Mouse (Mus musculus) heart, postnatal 10 days (tissue): ENCODE results near the gene Dip2c. TPM values are rescaled to one million over a fixed set of nuclear protein-coding genes. Genes with fewer than 3 reads are reported as not detected.

Experiments
- DNase-seq, 2 experiments: peaks; one replicate each; pipeline ENCODE4 v3.0.0; 2021
- intact Hi-C: fragments of 180-260 bp; cut with DNase I; formaldehyde crosslinking; loops from one replicate; pipeline ENCODE4 v1.15.1; 2025
- total RNA-seq, 2 experiments: library from RNA; stranded (reverse); gene quantifications; 2 replicates each; pipeline ENCODE4 v1.2.3; 2021

Dip2c gene
- total RNA-seq, 2 experiments from 2014 or later = 53.8 to 62.2 TPM

DNA sequence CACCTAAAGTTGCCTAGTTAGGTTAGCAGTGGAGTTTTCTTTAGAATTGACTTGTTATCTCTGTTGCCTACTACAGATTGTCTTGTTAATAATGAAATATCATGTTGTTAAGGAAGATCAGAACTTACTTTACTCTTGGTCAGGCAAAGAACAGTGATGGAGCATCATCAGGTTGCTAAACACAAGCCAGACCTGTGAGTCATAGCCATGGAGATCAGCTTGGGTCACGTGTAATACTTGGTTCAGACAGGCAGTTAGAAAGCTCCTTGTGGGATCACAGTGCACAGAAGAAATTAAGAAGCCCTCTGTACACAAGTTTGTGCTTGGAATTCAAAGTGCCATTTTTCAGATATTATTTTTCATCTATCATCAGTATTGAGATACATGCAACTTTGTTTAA, 48.9 kb downstream of the Dip2c start:
- DNase-seq = no peak
- intact Hi-C loops = no loop called here

DNA sequence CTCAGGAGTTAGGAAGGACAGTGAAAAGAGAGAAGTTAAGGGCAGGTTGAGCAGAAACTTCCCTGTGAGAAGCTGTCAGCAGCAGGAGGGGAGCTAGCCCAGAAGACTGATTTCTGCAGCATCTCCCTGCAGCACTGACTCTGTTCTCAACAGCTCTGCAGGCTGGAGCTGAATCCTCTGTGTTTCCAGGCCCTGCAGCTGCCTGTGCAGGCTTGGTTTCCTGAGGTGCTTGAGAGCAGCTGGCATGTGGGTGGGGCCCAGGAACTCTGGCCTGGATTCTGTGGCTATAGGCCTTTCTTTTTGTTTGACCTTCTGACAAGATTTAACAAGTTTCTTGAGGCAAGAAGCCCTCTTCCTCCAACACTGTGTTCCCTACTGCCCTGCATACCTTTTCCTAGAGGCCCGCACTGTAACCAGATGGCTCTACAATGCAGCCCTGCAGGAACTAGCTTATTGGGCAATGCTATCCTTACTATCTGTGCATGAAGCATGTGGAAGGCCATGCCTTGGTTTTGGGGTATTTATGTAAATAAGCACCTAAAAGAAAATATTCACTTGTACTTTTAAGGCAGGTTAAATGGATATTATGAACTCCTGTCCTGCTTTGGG, 53.1 kb downstream of the Dip2c start:
- intact Hi-C loops = no loop called here
- peak in 1 of 2 experiments; percentile 40 for DNase-seq

DNA sequence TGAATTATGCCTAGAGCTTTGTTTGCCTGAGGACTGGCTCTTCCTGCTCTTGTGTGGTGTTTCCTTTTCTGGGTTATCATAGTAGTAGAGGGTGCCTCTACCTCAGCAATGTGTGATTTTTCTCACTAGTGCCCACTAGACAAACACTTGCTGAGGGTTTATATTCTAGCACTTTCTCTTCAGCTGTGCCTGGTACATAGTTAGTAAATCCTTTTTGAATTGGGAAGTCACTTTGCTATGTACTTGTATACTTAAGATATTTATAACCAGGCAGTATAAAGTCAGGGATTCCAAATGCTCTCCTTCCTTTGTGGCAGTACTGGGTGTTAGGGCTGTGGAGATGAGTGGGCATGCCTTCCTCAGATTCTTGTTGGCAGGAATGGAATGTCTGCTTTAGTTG, 56.9 kb downstream of the Dip2c start:
- no peak for DNase-seq
- intact Hi-C loops = no loop called here

DNA sequence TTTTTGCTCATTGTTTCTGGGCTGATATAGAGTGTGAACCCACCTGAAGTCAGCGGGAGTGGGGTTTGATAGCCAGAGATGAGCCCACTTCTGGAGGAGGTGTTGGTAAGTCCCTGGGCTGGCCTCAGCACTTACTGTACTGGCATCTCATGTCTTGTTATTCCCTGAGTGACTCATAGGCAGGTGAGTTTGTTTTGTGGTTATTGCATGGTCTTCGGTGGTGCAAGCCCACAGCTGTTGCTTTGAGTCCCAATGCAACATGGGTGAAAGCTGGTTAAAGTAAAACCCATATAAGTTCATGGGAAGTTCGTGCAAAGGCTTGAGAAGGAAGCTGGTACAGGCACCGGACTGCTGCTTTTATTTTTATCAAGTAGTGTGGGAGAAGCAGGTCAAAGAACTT, 64.0 kb downstream of the Dip2c start:
- DNase-seq = no peak
- intact Hi-C loops = no loop called here

DNA sequence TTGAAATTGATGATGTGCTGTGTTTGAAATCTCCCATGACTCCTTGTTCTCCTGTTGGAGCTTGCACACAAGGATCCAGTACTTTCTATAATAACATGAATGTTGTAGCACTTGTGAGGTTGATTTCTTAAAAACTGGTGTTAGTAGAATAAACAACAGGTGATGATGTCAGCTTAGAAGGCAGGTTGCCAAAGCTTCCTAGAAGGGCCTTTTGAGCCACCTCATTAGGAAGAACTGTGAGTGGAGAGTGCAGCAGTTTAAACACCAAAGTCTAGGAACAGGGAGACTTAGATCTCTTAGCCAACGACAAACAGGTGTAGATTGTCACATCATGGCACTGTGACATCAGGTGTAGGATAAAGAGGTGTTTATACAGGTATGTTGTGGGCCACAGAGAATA, 66.4 kb downstream of the Dip2c start:
- intact Hi-C loops = no loop called here
- DNase-seq = no peak

DNA sequence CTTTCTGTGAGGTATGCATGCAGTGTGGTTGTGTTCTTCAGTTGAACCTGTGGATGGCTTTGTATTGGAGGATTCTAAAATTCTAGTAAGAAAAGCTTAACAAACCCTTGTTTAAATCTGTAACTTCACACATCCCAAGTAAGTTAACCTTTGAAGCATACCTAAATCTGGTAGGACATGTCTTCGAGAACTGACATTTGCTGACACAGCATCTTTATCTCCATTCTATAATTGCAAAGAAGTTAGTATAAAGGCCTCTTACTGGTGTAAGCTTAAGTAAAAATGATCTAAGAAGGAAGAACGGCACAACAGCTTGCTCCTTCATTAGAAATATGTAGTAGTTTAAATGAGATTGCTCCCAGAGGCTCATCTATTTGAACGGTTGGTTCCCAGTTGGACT, 71.1 kb downstream of the Dip2c start:
- DNase-seq = no peak
- intact Hi-C loops = no loop called here

DNA sequence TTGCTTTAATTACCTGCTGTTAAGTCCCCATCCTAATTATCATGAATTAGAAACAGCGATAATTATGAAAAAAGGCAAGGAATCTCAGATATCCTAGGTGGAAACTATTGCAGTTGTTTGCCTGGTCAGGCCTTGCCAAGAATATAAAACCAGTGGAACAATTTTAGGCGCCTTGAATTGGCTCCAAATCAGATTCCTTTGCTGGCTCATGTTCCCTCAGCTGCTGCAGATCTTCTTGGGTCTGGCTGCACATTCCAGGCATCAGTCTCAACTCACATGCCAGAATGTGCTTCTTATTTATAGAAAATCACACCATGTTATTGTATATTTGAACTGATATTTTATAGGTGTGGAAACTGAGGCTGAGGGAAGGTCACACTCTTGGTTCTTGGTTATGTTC, 74.3 kb downstream of the Dip2c start:
- peak; percentile 70 to 77 for DNase-seq
- intact Hi-C loops = loop anchor here (5.0 kb wide), 2 partner anchors 73 to 92 kb away; partner anchors contain the start of gene Dip2c

DNA sequence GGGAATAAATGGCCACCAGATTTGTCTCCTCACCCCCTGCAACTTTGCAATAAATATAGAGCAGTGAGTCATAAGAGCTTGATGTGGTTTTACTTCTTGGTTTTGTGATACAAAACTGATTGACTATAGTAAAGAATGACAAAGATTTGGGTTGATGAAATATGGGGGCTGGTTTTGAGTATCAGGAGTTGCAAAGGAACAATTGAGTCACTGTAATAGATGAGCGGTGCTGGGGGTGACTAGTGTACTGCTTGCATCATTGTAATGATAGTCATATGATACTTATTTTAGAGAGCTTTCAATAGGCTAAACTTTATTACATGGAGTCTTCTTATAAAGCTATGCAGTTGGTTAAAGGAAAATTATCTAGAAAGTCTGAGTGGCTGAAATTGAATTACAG, 77.6 kb downstream of the Dip2c start:
- intact Hi-C loops = loop anchor here (5.0 kb wide), 2 partner anchors 77 to 88 kb away; partner anchors contain the start of gene Dip2c

DNA sequence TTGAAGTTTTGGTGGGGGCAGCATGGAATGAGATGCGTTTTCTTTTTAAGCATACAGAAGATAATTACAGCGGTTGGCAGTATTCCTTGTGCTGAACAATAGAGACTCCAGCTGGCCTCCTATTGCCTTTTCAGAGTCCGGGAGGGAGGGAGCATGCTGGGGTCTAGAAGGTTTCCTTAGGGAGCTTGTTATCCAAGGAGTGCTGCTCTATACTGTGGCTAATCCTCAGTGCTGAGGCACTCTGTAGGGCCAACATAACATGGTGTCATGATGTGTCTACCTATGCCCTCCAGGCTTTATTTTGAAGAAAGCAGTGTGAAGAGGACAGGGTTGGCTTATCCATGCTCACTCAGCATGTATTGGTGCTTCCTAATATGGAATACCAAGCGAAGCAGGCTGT, 79.0 kb downstream of the Dip2c start:
- intact Hi-C loops = no loop called here
- peak in 1 of 2 experiments; percentile 24 for DNase-seq

More for the DNA sequence above, 77.6 kb downstream of the Dip2c start:
- no peak for DNase-seq

DNA sequence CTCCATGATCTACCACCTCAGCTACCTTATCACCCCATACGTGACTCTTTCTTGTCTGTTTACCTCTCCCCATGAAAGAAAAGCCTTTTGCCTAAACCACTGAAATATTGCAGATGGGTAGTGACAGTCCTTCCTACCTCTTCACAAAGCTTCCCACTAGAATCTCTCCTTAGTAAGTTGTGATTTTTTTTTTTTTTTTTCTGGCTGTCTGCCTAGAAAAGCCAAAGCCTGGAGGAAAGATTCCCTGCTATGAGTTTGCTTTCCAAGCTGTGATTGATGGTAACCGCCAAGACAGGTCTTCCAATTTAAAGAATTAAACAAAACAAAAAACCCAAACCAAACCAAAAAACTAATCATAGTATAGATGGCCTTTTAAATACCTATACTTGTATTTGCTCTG, 85.1 kb downstream of the Dip2c start:
- intact Hi-C loops = no loop called here
- DNase-seq = no peak

DNA sequence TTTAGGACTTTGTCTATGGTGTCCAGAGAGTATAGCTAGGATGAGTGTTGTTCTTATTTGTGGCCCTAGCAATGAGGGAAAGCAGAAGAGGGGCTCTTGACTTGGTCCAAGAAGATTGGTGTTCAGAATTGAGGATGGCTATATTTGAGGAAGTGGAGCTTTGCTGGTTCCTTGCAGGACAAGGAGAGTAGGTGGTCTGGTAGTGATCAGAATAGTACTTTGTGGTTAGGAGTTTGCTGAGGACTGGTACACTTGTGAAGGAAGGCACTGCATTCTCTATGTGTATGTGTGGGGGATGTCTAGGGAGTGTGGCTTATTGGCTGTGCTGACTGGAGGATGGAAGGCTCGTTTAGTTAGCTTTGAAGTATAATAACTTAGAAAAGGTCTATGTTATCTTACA, 95.1 kb downstream of the Dip2c start:
- intact Hi-C loops = no loop called here
- no peak for DNase-seq

DNA sequence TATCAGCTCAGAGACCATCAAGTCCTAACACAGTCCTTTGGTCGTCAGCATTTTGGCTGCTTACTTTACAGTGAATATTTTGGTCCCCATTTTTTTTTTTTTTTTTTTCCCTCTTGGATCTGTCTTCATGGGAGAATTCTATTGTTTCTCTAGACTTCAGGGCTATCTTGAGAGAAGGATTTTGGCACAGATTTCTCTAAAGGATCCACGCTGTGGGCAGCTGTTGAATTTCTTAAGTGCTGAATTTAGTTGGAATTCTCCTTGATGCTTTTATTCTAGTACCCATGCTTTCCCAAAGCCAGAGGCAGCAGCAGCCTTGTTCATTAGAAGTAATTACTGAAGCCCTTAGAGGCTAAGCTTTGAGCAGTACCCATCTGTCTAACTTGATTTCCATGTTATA, 100.8 kb downstream of the Dip2c start:
- intact Hi-C loops = no loop called here
- no peak for DNase-seq

DNA sequence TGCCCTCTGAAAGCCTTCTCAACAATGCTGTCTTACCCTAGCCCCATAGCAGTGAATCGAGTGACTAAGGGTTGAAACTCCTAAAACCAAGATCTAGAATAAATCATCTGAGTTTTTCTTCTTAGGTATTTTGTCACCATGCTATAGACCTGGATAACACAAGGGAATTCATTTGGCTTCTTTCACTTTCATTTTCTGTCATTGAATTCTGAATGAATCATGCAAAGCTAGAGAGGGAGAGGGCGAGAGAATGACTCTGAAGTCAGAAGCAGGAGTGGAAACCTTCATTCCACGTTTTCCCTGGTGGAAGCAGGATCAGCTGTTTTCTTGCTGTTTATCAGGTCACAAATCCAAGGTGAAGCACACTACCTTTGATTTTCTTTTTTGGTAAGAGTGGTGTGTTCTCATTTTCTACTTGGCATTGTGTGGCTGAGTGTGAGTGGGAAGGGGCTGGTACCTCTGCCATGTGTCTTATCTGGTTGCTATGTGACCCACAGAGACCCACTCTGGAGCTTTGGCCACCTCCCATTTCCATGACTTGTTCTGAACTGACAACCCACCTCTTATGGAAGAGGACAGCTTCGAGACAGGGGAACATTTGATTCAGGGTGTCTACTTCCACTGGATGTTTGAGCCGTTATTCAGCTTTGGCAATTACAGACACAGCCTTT, 104.5 kb downstream of the Dip2c start:
- intact Hi-C loops = no loop called here
- DNase-seq = no peak

DNA sequence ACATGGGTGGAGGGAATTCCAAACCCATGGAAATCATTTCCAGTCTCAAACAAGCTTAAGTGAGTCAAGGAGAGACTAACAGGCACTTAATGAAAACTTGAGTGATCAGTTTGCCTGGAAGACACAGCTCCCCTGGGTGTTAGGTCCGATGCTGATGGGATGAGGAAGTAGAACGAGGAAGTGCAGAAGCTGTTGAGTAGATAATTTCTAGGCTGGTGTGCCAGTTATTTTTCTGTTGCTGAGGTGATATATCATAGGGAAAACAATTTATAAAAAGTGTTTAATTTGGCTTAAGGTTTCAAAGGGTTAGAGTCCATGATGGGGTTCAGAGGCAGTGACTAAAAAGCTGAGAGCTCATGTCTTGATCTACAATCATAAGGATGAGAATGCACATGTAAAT, 111.7 kb downstream of the Dip2c start:
- intact Hi-C loops = loop anchor here (5.0 kb wide), 1 partner anchor 111 kb away; the partner anchor contains the start of gene Dip2c
- no peak for DNase-seq

DNA sequence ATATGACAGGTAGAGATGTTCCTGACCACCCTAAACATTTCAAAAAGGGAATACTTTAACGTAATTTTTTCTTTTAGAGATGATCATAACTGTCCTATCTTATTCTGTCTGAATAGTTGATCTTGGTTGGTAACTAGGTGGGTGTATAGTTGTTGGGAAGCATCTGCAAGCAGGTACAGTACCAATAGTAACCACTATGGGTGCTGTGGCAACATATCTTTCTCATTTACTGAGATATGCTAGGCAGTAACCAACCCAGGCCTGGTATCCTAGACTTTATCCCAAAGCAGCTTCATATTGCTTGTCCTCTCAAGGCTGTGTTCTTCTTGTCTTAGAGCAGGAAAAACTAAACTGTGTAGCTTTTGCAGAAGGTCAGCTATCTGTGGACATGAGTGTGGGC, 113.0 kb downstream of the Dip2c start:
- intact Hi-C loops = loop anchor here (5.0 kb wide), 1 partner anchor 112 kb away; the partner anchor contains the start of gene Dip2c
- DNase-seq = no peak

DNA sequence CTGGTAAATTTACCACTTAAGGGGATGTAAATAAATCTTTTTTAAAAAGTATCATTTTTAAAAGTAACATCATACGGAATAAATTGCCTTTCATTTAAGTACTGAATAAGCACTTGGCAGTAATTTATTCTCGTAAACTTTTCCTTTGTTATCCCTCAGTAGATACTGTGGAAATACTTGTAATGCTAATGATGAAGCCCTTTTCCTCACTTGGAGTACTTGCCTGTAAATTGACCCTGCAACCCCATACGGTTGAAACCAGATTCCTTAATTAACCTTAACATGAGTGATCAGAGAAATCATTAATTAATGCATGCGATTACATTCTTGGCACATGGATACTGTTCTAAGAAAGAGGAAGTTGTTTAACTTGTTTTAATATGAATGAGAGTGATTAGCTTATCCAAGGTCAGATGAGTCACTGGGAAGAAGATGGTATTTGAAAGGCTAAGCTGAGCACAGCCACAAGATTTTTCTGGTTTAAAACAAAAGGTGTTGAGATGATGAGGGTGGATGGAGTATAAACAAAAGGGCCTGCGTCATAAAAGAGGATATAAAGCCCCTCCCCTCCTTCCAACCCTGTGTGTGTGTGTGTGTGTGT, 114.0 kb downstream of the Dip2c start:
- intact Hi-C loops = no loop called here

DNA sequence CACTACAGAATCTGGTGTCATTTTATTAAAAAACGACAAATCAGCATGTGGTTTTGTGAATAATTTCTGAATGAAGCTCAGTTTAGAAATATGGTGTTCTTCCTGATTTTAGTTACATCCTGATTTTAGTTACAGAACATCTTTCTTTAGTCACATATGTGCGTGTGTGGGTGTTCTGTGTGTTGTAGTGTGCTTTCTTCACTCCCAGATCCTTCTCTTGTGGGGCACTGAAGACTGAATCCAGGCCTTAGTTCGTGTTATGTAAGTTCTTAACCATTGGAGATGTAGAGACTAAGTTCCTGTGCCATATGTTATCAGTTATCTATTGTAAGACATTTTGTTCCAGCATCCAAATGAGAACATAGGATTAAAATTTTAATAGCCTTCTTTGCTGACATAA, 117.1 kb downstream of the Dip2c start:
- intact Hi-C loops = no loop called here
- no peak for DNase-seq

More for the DNA sequence above, 114.0 kb downstream of the Dip2c start:
- DNase-seq = no peak

DNA sequence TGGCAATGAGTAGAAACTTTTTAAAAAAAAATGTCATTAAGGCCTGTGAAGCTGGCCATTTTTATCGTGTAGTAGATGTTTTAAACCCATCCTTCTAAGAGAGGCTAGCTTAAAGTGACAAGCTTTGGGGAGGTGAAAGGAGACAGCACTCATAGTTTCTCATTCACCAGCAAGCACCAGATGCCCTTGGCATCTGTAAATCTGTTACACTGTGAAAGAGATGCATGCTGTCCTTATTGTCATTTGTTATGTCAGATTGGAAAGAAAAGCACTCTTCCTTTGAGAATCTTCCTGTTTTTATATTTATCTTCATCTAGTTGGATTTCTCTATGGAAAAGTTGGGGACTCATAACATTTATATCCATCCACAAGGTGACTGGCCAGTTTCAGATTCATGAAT, 119.0 kb downstream of the Dip2c start:
- intact Hi-C loops = no loop called here
- DNase-seq = no peak

DNA sequence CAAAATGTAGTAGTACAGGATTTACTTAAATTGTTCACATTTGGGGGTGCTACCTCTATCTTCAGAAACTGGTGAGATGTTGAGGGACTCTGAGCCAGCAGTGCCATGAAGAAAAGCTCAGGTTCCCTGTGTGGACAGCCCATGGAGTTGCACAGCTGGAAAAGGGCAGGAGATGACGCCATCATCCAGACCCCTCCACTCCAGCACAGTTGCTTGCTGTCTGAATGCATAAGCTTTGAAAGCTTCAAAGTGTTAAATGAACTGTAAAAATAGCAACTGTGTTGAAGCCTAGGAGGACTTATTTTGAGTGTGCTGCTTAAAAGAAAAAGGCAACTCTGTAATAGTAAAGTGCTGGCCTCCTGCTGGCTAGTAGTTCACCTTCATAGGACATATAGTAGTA, 122.5 kb downstream of the Dip2c start:
- intact Hi-C loops = no loop called here

DNA sequence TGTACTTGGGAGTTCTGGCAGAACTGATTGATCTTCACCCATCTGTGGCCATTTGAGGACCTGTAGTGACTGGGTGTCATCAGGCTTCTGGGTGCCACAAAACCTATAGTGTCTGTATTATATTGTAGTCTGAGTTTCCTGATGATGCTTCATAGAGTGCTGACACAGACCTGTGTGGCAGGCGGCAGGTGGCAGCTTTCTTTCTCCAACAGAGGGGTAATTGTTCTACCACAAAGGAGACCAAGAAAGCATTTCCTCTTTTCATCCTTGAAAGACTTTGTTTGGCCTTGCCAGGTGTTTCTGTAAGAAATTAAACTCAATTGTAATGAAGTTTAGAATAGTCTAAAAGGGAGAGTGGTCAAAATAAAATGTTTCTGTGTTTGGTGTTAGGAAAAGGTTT, 129.1 kb downstream of the Dip2c start:
- DNase-seq = no peak
- intact Hi-C loops = no loop called here

More for the DNA sequence above, 122.5 kb downstream of the Dip2c start:
- no peak for DNase-seq

DNA sequence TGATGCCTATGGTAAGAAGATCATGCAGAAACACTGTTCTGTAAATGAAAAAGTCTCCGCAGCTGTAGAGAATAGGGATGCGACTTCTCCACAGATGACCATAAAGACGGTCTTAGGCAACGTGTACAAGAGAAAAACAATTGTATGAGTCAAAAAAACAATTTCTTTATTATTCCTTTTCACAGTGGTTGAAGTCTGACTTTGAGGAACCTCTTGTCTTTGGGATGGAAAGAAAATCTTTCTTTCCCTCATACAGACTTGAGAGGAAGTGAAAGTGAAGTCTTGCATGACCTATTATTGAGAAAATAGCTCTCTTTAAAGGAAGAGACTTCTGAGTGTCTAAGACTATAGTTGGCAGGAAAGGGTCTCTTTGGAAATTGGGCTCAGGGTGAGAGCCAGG, 132.7 kb downstream of the Dip2c start:
- intact Hi-C loops = no loop called here
- DNase-seq = no peak

DNA sequence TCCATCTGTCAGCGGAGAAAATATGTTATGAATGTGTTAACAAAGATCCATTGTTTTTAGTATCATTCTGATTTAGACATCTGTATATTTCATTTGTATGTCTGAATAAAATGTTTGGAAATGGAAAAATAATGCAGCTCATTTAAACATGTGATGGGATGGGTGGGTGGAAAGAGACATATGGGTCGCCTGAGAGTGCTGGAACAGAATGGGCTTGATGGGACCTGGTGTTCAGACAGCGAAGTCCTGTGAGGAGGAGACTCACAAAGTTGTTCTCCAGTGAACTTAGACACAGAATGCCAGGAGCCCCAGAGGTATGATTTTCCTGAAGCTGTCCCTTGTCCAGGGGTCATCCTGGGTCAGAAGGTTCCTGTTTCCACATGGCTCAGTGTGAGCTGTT, 142.1 kb downstream of the Dip2c start:
- intact Hi-C loops = no loop called here
- DNase-seq = no peak
